Mouse (Mus musculus): Measurements from ENCODE around the gene Ace2.

The Ace2 gene

GRCm38 (mm10) chrX:164183844-164184243, 44.7 kb downstream of the Ace2 start:
- peak in 1 of 2 experiments; percentile 19 for DNase-seq

GRCm38 (mm10) chrX:164189880-164190279, 50.7 kb downstream of the Ace2 start:
- DNase-seq: no peak

DNA sequence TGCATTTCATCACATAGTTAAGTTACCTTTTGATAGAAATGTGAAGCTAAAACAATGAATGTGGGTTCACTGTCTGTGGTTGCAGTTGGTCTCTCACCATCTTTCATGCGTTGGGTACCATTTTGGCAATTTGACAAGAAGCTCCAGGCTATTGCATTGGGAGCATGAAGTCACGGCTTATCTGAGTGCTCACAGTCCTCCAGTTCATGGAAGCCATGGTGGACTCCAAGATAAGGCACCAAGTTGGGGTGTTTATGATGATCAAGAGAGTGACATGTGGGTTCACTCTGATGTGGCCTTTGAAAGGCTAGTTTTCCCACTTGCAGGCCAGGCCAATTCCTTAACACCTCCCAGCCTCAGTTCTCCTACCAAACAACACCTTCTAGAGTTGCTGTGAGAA, 58.5 kb downstream of the Ace2 start:
- no peak for DNase-seq

- DNase-seq: no peak
Measured at GRCm38 (mm10) chrX:164200547-164200946, 61.4 kb downstream of the Ace2 start.

- peak in 1 of 2 experiments; percentile 28 for DNase-seq
Measured at GRCm38 (mm10) chrX:164221989-164222388, 82.9 kb downstream of the Ace2 start.

- no peak for DNase-seq
Measured at GRCm38 (mm10) chrX:164233380-164233779, 94.2 kb downstream of the Ace2 start.
